ENCODE assay signal across 8 mouse cellular contexts in genomic region chr2:170287301-170287885, GRCm38 (mm10).
DNase-seq lines count a peak whose midpoint lies in the region; ATAC-seq and TF ChIP-seq lines count a peak whose summit lies in the region.

No protein-coding gene starts in this region.

- DNase-seq in thymus, postnatal 4 days = peak; percentile 32
- no peak for DNase-seq in thymus, adult 2 months
- DNase-seq in frontal cortex, postnatal 10 days (ENCODE audit: low spot score in 2 of 2) = peak; percentile 34 to 38
- DNase-seq in hindbrain, embryonic 10.5 days (ENCODE audit: low spot score) = peak; percentile 83
- peak; percentile 58 to 69 for DNase-seq in layer of hippocampus, postnatal 10 days (ENCODE audit: low spot score in 2 of 2)
- DNase-seq in ovary, adult 18-20 months (ENCODE audit: low spot score) = peak; percentile 66

- no peak for TF ChIP-seq CTCF in thymus, adult 2 months (IDR thresholded peaks at IDR 0.05; ENCODE audit: borderline replicate concordance, control insufficient read depth, extremely low read depth, insufficient read depth, low read length, poor library complexity)

- no peaks in the 10 kb centered on the region for H3K9me3 ChIP-seq in hindbrain, embryonic 10.5 days
- H3K9me3 ChIP-seq in lung, embryonic 15.5 days = no peaks in the 10 kb centered on the region

- no peak overlapping the region for H3K27ac ChIP-seq in thymus, adult 2 months (ENCODE audit: control insufficient read depth, insufficient read depth, low read length)
- peak overlapping the region; percentile 87 for H3K27ac ChIP-seq in hindbrain, embryonic 10.5 days
- H3K27ac ChIP-seq in lung, embryonic 15.5 days = peak overlapping the region; percentile 93

- H3K9ac ChIP-seq in lung, embryonic 15.5 days = peak overlapping the region; percentile 51

- 35% methylated on average over 27 of the region's 27 CpGs for WGBS in thymus, adult 2 months
- WGBS in hindbrain, embryonic 10.5 days = under 1% methylated on average over 27 of the region's 27 CpGs
- WGBS in lung, embryonic 15.5 days = under 1% methylated on average over 27 of the region's 27 CpGs

- peaks cover 38% of the 10 kb centered on the region for H3K4me1 ChIP-seq in thymus, adult 2 months (replicated peaks; ENCODE audit: control insufficient read depth, insufficient read depth, low read length)
- H3K4me1 ChIP-seq in hindbrain, embryonic 10.5 days (replicated peaks) = peaks cover 33% of the 10 kb centered on the region
- H3K4me1 ChIP-seq in lung, embryonic 15.5 days = peaks cover 60% of the 10 kb centered on the region

- TF ChIP-seq POLR2A in thymus, adult 2 months (IDR thresholded peaks at IDR 0.05; ENCODE audit: control insufficient read depth, extremely low read depth, insufficient read depth, low read length, poor library complexity) = no peak

- H3K4me3 ChIP-seq in thymus, adult 2 months (ENCODE audit: control insufficient read depth, insufficient read depth, low read length) = no peak overlapping the region
- H3K4me3 ChIP-seq in hindbrain, embryonic 10.5 days = peak overlapping the region; percentile 51
- H3K4me3 ChIP-seq in lung, embryonic 15.5 days = peak overlapping the region; percentile 43

- 0 out of 2 replicates have a peak, but pooled peaks have one; percentile 20 for ATAC-seq in lung, embryonic 15.5 days (ENCODE audit: borderline replicate concordance, extremely low read depth, low FRiP score, low TSS enrichment)
- ATAC-seq in erythroid progenitor cell, adult 5-6 weeks (replicated peaks; ENCODE audit: low FRiP score, poor library complexity, severe bottlenecking) = no peak

- no peaks in the 10 kb centered on the region for H3K36me3 ChIP-seq in thymus, adult 2 months (ENCODE audit: control insufficient read depth, insufficient read depth, low read length)
- no peaks in the 10 kb centered on the region for H3K36me3 ChIP-seq in hindbrain, embryonic 10.5 days
- H3K36me3 ChIP-seq in lung, embryonic 15.5 days = no peaks in the 10 kb centered on the region

- no peaks in the 10 kb centered on the region for H3K27me3 ChIP-seq in thymus, adult 2 months (ENCODE audit: control insufficient read depth, insufficient read depth, low read length)
- H3K27me3 ChIP-seq in hindbrain, embryonic 10.5 days (ENCODE audit: insufficient read depth, poor library complexity, severe bottlenecking) = no peaks in the 10 kb centered on the region
- no peaks in the 10 kb centered on the region for H3K27me3 ChIP-seq in lung, embryonic 15.5 days

- H3K4me2 ChIP-seq in lung, embryonic 15.5 days = peak overlapping the region; percentile 89
